Mouse (Mus musculus): Measurements from ENCODE around the gene Ybx2.

Ybx2 gene

GRCm38 (mm10) chr11:69935137-69935879, at the start of gene Ybx2:
Gene Ybx2 (plus strand): TSS chr11:69935796.
- DNase-seq (ENCODE audit: low read depth, low spot score), result peak; percentile 89
- H3K36me3 ChIP-seq (ENCODE audit: control insufficient read depth, insufficient read depth, low read length, poor library complexity, severe bottlenecking), result no peaks in the 10 kb centered on the region
- H3K27me3 ChIP-seq (ENCODE audit: control insufficient read depth, insufficient read depth, low read length, poor library complexity, severe bottlenecking), result peaks cover 3% of the 10 kb centered on the region

DNA sequence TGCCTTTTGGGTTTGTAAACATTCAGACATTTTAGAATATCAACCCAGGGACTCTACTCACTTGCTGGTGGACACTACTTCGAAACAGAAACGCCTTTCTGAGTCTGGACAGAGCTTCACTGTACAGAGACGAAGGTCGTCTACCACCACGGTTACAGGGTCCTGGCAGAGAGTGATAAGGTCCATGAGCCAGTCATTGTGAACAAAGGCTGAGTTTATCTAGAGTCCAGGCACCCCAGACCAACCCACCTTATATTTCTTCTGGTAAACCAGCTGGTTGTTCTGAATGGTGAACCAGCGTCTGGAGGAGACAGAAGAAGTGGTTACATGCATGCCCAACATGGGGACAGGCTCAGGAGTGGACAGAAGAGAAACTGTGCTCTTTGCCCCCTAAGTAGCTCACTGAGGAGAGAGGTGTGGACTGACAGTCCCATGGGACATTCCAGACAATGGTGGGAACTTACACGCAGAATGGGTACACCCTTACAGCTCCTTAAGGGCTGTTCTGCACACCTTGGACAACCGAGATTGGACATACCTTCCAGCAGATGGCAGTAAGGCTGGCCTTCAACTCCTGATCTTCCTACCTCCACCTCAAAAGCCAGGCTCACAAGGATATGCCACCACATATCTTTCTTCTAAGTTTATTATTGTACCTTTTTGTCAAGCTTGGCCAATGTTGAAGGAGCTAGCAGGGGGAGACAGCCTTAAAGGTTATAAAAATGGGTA, 48.5 kb upstream of the Ybx2 start:
- Histone ChIP-seq H3K36me3 (ENCODE audit: control insufficient read depth, insufficient read depth, low read length, poor library complexity, severe bottlenecking) (peaks cover 45% of the 10 kb centered on the region), H3K27me3 (ENCODE audit: control insufficient read depth, insufficient read depth, low read length, poor library complexity, severe bottlenecking) (no peaks in the 10 kb centered on the region)
- DNase-seq (ENCODE audit: low read depth, low spot score), result no peak

GRCm38 (mm10) chr11:69891482-69891881, 44.1 kb upstream of the Ybx2 start:
- DNase-seq (ENCODE audit: low read depth, low spot score), result no peak

GRCm38 (mm10) chr11:69894671-69895070, 40.9 kb upstream of the Ybx2 start:
- peak; percentile 85 for DNase-seq (ENCODE audit: low read depth, low spot score)
- Histone ChIP-seq H3K36me3 (ENCODE audit: control insufficient read depth, insufficient read depth, low read length, poor library complexity, severe bottlenecking) (peaks cover 9% of the 10 kb centered on the region), H3K27me3 (ENCODE audit: control insufficient read depth, insufficient read depth, low read length, poor library complexity, severe bottlenecking) (no peaks in the 10 kb centered on the region)

More at GRCm38 (mm10) chr11:69891482-69891881, 44.1 kb upstream of the Ybx2 start:
- Histone ChIP-seq H3K36me3 (ENCODE audit: control insufficient read depth, insufficient read depth, low read length, poor library complexity, severe bottlenecking) (peaks cover 30% of the 10 kb centered on the region), H3K27me3 (ENCODE audit: control insufficient read depth, insufficient read depth, low read length, poor library complexity, severe bottlenecking) (no peaks in the 10 kb centered on the region)

GRCm38 (mm10) chr11:69895291-69895690, 40.3 kb upstream of the Ybx2 start, which contains the start of gene Acap1:
Gene Acap1 (minus strand): TSS chr11:69895539.
- Histone ChIP-seq H3K36me3 (ENCODE audit: control insufficient read depth, insufficient read depth, low read length, poor library complexity, severe bottlenecking) (peaks cover 5% of the 10 kb centered on the region; the same call in 1 of the 2 replicates), H3K27me3 (ENCODE audit: control insufficient read depth, insufficient read depth, low read length, poor library complexity, severe bottlenecking) (no peaks in the 10 kb centered on the region)
- peak; percentile 71 for DNase-seq (ENCODE audit: low read depth, low spot score)

DNA sequence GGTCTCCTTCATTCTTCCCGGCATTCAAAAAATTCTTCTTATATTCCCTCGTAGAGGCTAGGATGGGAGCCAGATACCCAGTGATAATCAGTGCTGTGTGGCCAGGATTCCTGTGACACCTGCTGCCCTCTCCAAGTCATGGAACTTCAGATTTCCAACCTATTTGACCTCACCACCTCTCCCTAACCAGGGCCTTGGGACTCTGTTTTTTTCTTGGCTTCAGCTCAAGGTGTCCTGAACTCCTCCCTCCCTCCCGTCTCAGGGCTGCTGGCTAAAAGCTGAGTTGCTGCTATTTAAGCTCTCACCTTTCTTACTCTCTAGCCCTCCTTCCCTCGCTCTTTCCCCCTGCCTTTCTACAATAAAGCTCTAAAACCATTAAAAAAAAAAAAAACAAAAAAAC, 35.7 kb upstream of the Ybx2 start:
- Histone ChIP-seq H3K27me3 (ENCODE audit: control insufficient read depth, insufficient read depth, low read length, poor library complexity, severe bottlenecking) (no peaks in the 10 kb centered on the region), H3K36me3 (ENCODE audit: control insufficient read depth, insufficient read depth, low read length, poor library complexity, severe bottlenecking) (peaks cover 5% of the 10 kb centered on the region)
- no peak for DNase-seq (ENCODE audit: low read depth, low spot score)

DNA sequence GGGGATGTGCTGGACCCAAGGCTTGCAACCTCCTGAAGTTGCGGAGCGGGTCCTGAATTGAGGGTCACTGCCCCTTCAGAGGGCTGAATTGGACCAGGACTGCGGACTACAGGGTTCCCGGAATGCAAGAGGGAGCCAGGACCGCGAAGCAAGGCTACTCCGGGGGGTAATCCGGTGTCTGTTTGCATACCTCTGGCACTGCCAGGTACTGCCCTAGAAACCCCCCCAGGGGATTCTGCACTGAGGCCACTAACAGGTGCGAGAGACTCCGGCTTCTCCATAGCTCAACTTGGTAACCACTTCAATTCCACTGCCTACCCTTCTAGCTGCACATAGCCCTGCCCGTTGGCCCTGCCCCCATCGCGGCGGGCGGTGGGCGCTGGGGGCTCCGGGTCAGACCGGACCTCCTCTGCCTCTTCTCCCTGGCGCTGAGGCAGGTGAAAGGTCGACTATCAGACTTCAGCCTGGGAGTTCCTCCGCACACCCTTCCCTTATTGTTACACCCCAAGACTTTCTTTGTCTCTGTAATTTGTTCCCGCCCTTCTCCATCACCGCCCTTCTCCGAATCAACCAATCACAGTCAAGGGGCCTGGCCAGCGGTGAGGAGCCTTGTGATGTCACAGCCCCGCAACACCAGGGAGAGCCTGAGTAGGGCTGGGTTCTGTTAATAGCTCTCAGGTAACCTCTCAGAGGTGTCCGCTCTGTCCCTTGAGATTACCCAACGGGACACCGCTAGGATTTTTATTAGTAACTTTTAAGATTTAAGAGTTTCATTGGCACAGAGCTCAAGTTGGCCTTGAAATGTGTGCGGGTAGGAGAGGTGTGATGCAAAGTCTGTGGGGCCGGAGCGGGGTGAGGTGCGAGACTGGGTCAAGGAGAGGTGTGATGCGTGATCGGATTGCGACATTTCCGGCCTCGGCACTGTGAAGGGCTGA, 34.9 kb upstream of the Ybx2 start, which contains the start of the genes 2810408A11Rik and Neurl4:
TSS of gene 2810408A11Rik (minus strand) at position 517 of the 935 bp plus-strand sequence.
TSS of gene Neurl4 (plus strand) at position 602 of the 935 bp plus-strand sequence.
- peaks cover 5% of the 10 kb centered on the region for H3K36me3 ChIP-seq (ENCODE audit: control insufficient read depth, insufficient read depth, low read length, poor library complexity, severe bottlenecking)
- peak; percentile 96 for DNase-seq (ENCODE audit: low read depth, low spot score)

DNA sequence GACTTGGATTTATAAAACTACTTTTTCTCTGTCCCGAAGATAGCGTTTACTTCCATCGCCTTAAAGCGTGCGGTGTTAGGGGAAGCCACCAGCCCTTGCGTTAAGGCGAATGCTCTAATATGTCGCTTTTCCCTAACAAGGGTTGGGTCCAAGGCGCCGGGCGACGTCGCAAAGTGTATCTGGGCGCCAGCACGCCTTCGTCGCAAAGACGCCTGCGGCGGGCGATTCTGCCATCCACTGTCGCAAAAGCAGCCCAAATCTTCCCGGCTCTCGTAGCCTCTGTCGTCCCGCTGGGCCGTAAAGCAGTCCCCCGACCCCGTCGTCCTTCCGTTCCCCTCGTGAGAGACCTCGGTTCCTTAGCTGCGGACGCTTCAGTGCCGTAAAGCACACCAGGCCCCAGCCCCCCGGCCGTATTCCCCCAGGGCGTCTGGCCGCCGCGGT, 34.2 kb upstream of the Ybx2 start:
- DNase-seq (ENCODE audit: low read depth, low spot score), result peak; percentile 94
- no peaks in the 10 kb centered on the region for H3K27me3 ChIP-seq (ENCODE audit: control insufficient read depth, insufficient read depth, low read length, poor library complexity, severe bottlenecking)
- H3K36me3 ChIP-seq (ENCODE audit: control insufficient read depth, insufficient read depth, low read length, poor library complexity, severe bottlenecking), result peaks cover 11% of the 10 kb centered on the region

More for the DNA sequence above, 34.9 kb upstream of the Ybx2 start, which contains the start of the genes 2810408A11Rik and Neurl4:
- no peaks in the 10 kb centered on the region for H3K27me3 ChIP-seq (ENCODE audit: control insufficient read depth, insufficient read depth, low read length, poor library complexity, severe bottlenecking)

DNA sequence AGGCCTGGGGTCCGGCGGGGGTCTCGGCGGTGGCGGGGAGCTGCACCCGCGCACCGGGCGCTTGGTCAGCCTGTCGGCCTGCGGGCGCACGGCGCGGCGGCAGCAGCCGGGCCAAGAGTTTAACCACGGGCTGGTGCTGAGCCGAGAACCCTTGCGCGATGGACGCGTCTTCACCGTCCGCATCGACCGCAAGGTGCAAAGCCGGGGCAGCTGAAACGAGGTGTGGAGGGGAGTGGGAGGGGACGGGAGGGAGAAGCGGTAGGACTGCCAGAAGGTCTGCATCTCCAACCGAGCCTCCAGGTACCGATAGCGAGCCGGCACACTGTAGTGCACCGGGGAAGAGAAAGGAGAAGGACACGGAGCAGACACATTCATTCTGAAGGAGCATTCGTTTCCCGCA, 33.6 kb upstream of the Ybx2 start:
- Histone ChIP-seq H3K36me3 (ENCODE audit: control insufficient read depth, insufficient read depth, low read length, poor library complexity, severe bottlenecking) (peaks cover 12% of the 10 kb centered on the region), H3K27me3 (ENCODE audit: control insufficient read depth, insufficient read depth, low read length, poor library complexity, severe bottlenecking) (no peaks in the 10 kb centered on the region)
- peak; percentile 35 for DNase-seq (ENCODE audit: low read depth, low spot score)

GRCm38 (mm10) chr11:69902972-69903371, 32.6 kb upstream of the Ybx2 start:
- H3K27me3 ChIP-seq (ENCODE audit: control insufficient read depth, insufficient read depth, low read length, poor library complexity, severe bottlenecking), result no peaks in the 10 kb centered on the region
- DNase-seq (ENCODE audit: low read depth, low spot score), result no peak
- H3K36me3 ChIP-seq (ENCODE audit: control insufficient read depth, insufficient read depth, low read length, poor library complexity, severe bottlenecking), result peaks cover 12% of the 10 kb centered on the region

DNA sequence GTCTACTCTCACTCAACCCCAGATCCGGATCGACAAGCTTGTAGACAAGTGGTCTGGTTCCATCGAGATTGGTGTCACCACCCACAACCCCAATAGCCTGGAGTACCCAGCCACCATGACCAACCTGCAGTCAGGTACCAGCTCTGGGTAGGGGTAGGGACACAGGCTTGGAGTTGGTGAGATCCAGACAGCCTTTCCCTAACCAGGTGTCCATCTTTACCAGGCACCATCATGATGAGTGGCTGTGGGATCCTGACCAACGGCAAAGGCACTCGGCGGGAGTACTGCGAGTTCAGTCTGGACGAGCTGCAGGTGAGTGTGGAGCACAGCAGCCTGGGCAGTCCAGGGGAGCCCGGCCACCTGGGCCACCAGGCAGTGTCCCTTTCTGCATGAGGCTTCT, 31.3 kb upstream of the Ybx2 start:
- DNase-seq (ENCODE audit: low read depth, low spot score), result no peak
- peaks cover 19% of the 10 kb centered on the region for H3K36me3 ChIP-seq (ENCODE audit: control insufficient read depth, insufficient read depth, low read length, poor library complexity, severe bottlenecking)
- H3K27me3 ChIP-seq (ENCODE audit: control insufficient read depth, insufficient read depth, low read length, poor library complexity, severe bottlenecking), result no peaks in the 10 kb centered on the region

- no peak for DNase-seq (ENCODE audit: low read depth, low spot score)
- peaks cover 20% of the 10 kb centered on the region for H3K36me3 ChIP-seq (ENCODE audit: control insufficient read depth, insufficient read depth, low read length, poor library complexity, severe bottlenecking)
- no peaks in the 10 kb centered on the region for H3K27me3 ChIP-seq (ENCODE audit: control insufficient read depth, insufficient read depth, low read length, poor library complexity, severe bottlenecking)
Observed at GRCm38 (mm10) chr11:69908645-69909044, 27.0 kb upstream of the Ybx2 start.

DNA sequence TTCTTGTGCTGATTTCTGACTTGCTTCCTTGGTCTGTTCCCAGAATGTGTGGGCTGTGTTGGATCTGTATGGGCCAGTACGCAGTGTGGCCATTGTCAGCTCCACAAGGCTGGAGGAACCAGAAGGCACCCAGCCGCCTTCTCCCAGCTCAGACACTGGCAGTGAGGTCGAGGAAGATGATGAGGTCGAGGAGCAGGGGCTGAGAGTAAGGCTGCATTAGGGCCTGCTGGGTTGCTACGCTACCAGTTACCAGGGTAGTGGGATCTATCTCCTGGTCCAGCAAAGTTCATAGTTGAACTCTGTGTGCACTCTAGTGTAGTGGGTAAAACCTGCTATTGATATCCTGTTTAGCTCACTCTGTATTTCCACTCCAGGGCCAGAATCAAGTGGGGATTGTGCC, 26.4 kb upstream of the Ybx2 start:
- no peak for DNase-seq (ENCODE audit: low read depth, low spot score)
- H3K27me3 ChIP-seq (ENCODE audit: control insufficient read depth, insufficient read depth, low read length, poor library complexity, severe bottlenecking), result no peaks in the 10 kb centered on the region
- peaks cover 17% of the 10 kb centered on the region for H3K36me3 ChIP-seq (ENCODE audit: control insufficient read depth, insufficient read depth, low read length, poor library complexity, severe bottlenecking)

- Histone ChIP-seq H3K36me3 (ENCODE audit: control insufficient read depth, insufficient read depth, low read length, poor library complexity, severe bottlenecking) (peaks cover 19% of the 10 kb centered on the region), H3K27me3 (ENCODE audit: control insufficient read depth, insufficient read depth, low read length, poor library complexity, severe bottlenecking) (no peaks in the 10 kb centered on the region)
- no peak for DNase-seq (ENCODE audit: low read depth, low spot score)
Observed at GRCm38 (mm10) chr11:69910177-69910576, 25.4 kb upstream of the Ybx2 start.

Measured in splenic B cell, adult 2 months (primary cell).